Mouse (Mus musculus) midbrain, embryonic 16.5 days (tissue): ENCODE data around the gene Pip4k2a. TPM values are rescaled to one million over a fixed set of nuclear protein-coding genes. Genes with fewer than 3 reads are reported as not detected.
"Not testable (repeated sequence)": the region's sequence is repeated elsewhere in the genome, so short reads cannot be mapped to it uniquely, and the experiment has no call there.

Experiments
- ATAC-seq: fragments of 200-750 bp; cut with Nextera tagmentation; 2 replicates; pipeline ENCODE4 v1.8.0; 2017; ENCODE audit warnings: moderate TSS enrichment
- H3K27ac ChIP-seq: fragments of 300-500 bp; sonication (generic); 2 replicates; pipeline ENCODE4 v1.5.1; 2014; ENCODE audit warnings: mild to moderate bottlenecking, low read length, mixed read lengths
- H3K27me3 ChIP-seq: fragments of 300-500 bp; sonication (generic); 2 replicates; pipeline ENCODE4 v1.6.1; 2014; ENCODE audit warnings: low read depth, low read length, mixed read lengths; ENCODE audit not compliant: control insufficient read depth, insufficient read depth
- H3K36me3 ChIP-seq: fragments of 300-500 bp; sonication (generic); 2 replicates; pipeline ENCODE4 v1.6.1; 2014; ENCODE audit warnings: mild to moderate bottlenecking, low read length, moderate library complexity, mixed read lengths; ENCODE audit not compliant: control insufficient read depth, insufficient read depth
- H3K4me1 ChIP-seq: fragments of 300-500 bp; sonication (generic); 2 replicates; pipeline ENCODE4 v1.6.1; 2014; ENCODE audit warnings: mild to moderate bottlenecking, low read length, mixed read lengths; ENCODE audit not compliant: control insufficient read depth, insufficient read depth
- H3K4me2 ChIP-seq: fragments of 300-500 bp; sonication (generic); 2 replicates; pipeline ENCODE4 v1.6.1; 2014; ENCODE audit warnings: mild to moderate bottlenecking, low read length, mixed read lengths
- H3K4me3 ChIP-seq: fragments of 300-500 bp; sonication (generic); 2 replicates; pipeline ENCODE4 v1.5.1; 2014; ENCODE audit warnings: low read depth, mild to moderate bottlenecking, low read length, moderate library complexity, mixed read lengths
- H3K9ac ChIP-seq: fragments of 300-500 bp; sonication (generic); 2 replicates; pipeline ENCODE4 v1.6.1; 2014; ENCODE audit warnings: low read depth, low read length, mixed read lengths
- H3K9me3 ChIP-seq: fragments of 300-500 bp; sonication (generic); replicated peaks from 2 replicates; pipeline ENCODE4 v1.6.1; 2014; ENCODE audit warnings: mild to moderate bottlenecking, low read length, mixed read lengths; ENCODE audit not compliant: control insufficient read depth, poor library complexity, severe bottlenecking
- WGBS: fragments of 180-500 bp; shearing (Covaris S2); extraction: QIAGEN DNeasy Blood & Tissue Kit; methylation state at CpG from one replicate; pipeline ENCODE4 v1.1.7; 2014; 5-methylcytosine and 5-hydroxymethylcytosine counted together
- polyA plus RNA-seq: library from polyadenylated mRNA; unstranded; fragments of >200 nt; fragmentation: Nextera tagmentation; extraction: Ambion mirVana; gene quantifications from 2 replicates; pipeline ENCODE4 v1.2.1, GENCODE M21; 2015

Pip4k2a gene
- polyA plus RNA-seq: 10.0 and 10.2 TPM in 2 replicates

DNA sequence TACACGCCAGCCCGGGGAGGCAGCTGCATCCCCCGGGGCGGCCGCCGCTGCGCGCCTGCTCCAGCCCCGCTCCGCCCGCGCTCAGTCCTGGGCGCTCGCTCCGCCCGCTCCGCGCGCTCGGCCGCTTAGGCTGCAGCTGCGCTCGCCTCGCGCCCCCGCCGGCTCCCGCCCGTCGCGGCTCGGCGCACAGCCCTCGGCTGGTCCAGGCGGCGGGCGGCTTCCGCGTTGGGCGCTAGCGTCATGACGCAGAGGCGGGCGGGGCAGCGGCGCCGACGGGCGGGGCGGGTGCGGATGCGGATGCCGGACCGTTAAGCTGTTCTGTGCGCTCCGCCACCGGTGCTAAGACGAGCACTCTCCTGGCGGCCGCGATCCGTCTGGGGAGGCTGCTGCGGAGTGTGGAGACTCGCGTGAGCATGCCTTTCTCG, at the start of gene Pip4k2a, which contains the start of gene 4930426L09Rik:
TSS of gene Pip4k2a (minus strand) at position 73 of the 425 bp plus-strand sequence.
TSS of gene 4930426L09Rik (plus strand) at position 290 of the 425 bp plus-strand sequence.
- H3K4me1 ChIP-seq: peaks cover 14% of the 10 kb centered on the region
- peak within 1 kb of the TSS; percentile 79 for H3K27ac ChIP-seq
- H3K36me3 ChIP-seq: no peaks in the 10 kb centered on the region
- peak within 1 kb of the TSS; percentile 88 for H3K4me2 ChIP-seq
- H3K9me3 ChIP-seq: no peaks in the 10 kb centered on the region
- H3K4me3 ChIP-seq: peak within 1 kb of the TSS; percentile 58
- under 1% methylated on average over 50 of the region's 66 CpGs for WGBS
- no peaks in the 10 kb centered on the region for H3K27me3 ChIP-seq
- ATAC-seq: peak; percentile 99
- peak within 1 kb of the TSS; percentile 79 for H3K9ac ChIP-seq

DNA sequence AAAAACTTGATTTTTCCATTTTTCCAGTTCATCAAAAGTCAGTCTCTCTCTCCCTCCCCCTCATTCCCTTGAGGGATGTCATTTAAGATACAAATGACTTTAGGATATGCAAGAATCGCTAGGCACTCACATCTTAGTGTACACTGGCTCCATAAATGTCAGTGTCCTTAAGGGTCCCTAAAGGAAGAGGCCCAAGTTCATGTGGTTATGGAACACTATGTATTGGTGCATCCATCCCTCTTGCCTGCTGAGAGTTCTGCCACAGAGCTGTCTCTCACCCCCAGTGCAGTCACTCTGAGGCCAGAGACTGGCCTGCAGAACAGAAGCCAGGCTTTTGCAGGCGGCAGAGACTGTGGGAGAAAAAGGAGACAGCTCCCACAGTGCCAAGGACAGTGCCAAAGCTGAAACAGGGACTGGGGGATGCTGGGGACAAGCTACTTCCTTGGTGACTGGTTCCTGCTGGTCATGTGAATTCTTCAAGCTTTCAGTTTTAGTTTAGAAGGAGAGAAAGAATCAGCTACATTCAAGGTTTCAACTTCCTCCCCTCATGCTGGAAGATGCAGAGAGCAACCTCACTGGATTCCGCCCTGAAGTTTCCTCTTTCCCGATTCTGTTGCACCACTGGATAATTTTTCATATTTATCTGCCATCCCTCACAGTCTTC, 40.1 kb upstream of the Pip4k2a start:
- Histone ChIP-seq H3K4me1 (no peaks in the 10 kb centered on the region), H3K27ac (no peak overlapping the region), H3K4me2 (no peak overlapping the region), H3K9me3 (no peaks in the 10 kb centered on the region), H3K27me3 (no peaks in the 10 kb centered on the region), H3K36me3 (no peaks in the 10 kb centered on the region), H3K4me3 (no peak overlapping the region), H3K9ac (no peak overlapping the region)
- WGBS: 77% methylated on average over 4 of the region's 4 CpGs
- no peak for ATAC-seq

DNA sequence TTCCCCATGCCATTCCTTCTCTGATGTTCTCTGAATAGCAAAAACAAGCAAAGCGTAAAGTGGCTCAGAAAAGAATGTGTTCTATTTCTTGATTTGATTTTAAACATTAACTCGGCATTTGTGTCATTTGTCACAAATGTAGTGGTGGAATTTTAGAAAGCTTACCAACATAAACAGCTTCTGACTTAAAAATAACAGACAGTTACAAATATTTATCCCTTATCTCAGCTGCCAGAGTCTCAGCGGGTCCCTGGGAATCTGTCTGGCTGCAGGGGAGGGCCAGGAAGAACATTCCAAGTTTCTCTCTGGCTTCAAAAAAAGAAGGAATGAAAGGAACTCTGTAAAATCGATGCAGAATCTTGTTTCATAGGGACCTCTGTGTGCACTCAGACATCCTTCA, 39.5 kb upstream of the Pip4k2a start:
- H3K36me3 ChIP-seq: no peaks in the 10 kb centered on the region
- H3K27ac ChIP-seq: no peak overlapping the region
- H3K9me3 ChIP-seq: no peaks in the 10 kb centered on the region
- WGBS: 86% methylated on average over 4 of the region's 4 CpGs
- no peaks in the 10 kb centered on the region for H3K27me3 ChIP-seq
- no peak overlapping the region for H3K4me2 ChIP-seq
- no peak overlapping the region for H3K4me3 ChIP-seq
- no peaks in the 10 kb centered on the region for H3K4me1 ChIP-seq
- no peak overlapping the region for H3K9ac ChIP-seq
- no peak for ATAC-seq

DNA sequence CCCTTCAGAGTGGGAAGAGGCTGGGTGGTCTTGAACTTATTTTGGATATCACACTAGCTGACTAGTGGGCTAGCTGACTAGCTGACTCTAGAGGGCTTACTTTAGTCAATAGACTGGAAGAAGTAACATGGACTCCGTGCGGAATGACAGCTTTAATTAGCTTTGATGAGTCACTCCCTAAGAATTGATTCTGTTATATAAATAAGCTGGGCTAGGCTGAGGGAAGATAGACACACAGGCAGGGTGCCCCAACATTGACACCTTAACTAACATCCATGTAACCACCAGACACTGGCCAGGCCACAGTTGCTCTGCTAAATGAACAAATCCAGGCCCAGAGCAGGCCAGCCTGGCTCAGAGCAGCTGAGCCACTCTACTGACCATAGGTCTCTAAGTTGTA, 26.9 kb upstream of the Pip4k2a start:
- H3K4me3 ChIP-seq: no peak overlapping the region
- no peak overlapping the region for H3K9ac ChIP-seq
- H3K27me3 ChIP-seq: no peaks in the 10 kb centered on the region
- no peak for ATAC-seq
- WGBS: 80% methylated on average over 2 of the region's 2 CpGs
- H3K9me3 ChIP-seq: no peaks in the 10 kb centered on the region
- H3K4me1 ChIP-seq: no peaks in the 10 kb centered on the region
- no peak overlapping the region for H3K4me2 ChIP-seq
- H3K36me3 ChIP-seq: no peaks in the 10 kb centered on the region
- H3K27ac ChIP-seq: no peak overlapping the region

DNA sequence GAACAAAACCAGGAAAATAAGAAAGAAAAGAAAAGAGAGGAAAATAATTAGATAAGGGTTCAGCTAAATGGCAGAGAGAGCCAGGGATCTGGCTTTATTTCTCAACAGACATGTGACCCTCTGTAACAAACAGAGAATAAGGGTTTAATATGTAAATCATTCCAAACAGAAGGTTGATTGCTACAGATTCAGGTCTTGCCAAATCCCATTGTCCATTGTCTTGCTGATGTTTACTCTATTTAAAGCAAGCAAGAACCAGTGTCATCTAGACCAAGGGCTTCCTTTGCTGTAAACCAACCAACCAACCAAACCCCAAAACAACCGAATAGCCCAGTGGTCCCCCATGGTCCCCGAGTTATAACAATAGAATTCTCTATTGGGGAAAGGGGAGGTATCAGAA, 20.1 kb upstream of the Pip4k2a start:
- Histone ChIP-seq H3K27me3 (no peaks in the 10 kb centered on the region), H3K9ac (no peak overlapping the region), H3K9me3 (no peaks in the 10 kb centered on the region), H3K4me2 (no peak overlapping the region), H3K27ac (no peak overlapping the region), H3K36me3 (no peaks in the 10 kb centered on the region), H3K4me1 (no peaks in the 10 kb centered on the region), H3K4me3 (no peak overlapping the region)
- ATAC-seq: no peak
- WGBS: 77% methylated on average over 2 of the region's 2 CpGs

DNA sequence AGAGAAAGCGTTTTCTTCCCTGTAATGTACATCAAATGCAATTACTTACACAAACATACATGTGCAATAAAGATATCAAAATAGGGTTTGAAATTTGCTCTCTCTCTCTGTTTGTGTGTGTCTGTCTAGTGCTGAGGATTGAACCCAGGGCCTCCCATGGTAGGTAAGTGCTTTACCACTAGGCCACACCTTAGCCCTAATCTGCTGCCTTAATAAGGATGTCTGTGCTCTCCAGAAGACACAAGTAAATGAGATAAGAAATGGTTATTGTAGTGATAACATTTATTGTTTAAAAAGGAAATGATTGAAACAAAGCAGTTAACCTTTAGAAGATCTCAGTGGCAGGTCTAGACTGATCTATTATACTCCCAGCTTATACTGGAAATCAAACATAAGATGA, 18.9 kb upstream of the Pip4k2a start:
- H3K4me2 ChIP-seq: no peak overlapping the region
- ATAC-seq: no peak
- H3K9ac ChIP-seq: no peak overlapping the region
- WGBS: 91% methylated on average over 1 of the region's 1 CpGs
- H3K27me3 ChIP-seq: no peaks in the 10 kb centered on the region
- H3K27ac ChIP-seq: no peak overlapping the region
- H3K9me3 ChIP-seq: no peaks in the 10 kb centered on the region
- no peak overlapping the region for H3K4me3 ChIP-seq
- H3K4me1 ChIP-seq: no peaks in the 10 kb centered on the region
- no peaks in the 10 kb centered on the region for H3K36me3 ChIP-seq

DNA sequence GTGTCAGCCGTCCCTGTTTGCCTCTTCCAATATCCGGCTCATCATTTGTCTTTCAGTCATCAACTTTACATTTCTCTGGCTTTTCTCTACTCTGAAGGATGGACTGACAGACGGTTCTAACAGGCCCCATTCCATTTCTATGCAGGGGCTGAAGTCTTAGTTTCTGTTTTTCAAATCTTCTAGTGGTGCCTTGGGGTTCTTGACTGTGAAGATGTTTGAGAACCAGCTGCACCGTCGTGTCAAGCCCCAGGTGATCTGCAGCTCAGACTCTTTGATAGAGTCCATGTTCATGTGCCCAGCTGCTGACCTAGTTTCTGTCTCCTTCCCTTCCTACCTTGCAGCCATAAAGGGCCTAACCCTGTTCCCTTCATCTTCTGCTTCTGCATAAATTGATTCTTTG, 18.4 kb upstream of the Pip4k2a start:
- no peak overlapping the region for H3K4me2 ChIP-seq
- WGBS: 93% methylated on average over 5 of the region's 5 CpGs

DNA sequence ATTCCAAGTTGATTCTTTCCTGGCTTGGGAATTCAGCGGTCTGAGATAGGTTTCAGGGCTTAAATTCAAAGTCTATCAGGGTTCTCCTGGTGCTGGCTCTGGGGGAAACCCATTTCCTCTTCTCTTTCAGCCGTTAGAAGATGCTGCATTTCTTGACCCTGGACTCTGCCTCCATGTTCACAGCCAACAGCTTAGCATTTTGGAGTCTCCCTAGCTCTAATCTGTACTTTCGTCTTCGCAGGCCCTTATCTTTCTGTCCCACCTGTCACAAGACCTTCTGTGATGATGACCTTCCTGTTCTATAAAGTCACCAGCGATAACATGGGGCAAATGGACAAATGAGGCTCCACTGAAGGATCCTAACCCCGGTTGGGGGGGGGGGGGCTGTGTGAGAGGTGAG, 13.5 kb upstream of the Pip4k2a start:
- no peaks in the 10 kb centered on the region for H3K9me3 ChIP-seq
- H3K27me3 ChIP-seq: no peaks in the 10 kb centered on the region
- H3K4me1 ChIP-seq: no peaks in the 10 kb centered on the region
- 89% methylated on average over 6 of the region's 6 CpGs for WGBS
- H3K36me3 ChIP-seq: no peaks in the 10 kb centered on the region
- H3K27ac ChIP-seq: no peak overlapping the region
- ATAC-seq: no peak
- no peak overlapping the region for H3K9ac ChIP-seq
- no peak overlapping the region for H3K4me2 ChIP-seq
- H3K4me3 ChIP-seq: no peak overlapping the region

More for the DNA sequence above, 18.4 kb upstream of the Pip4k2a start:
- no peaks in the 10 kb centered on the region for H3K4me1 ChIP-seq
- no peaks in the 10 kb centered on the region for H3K27me3 ChIP-seq
- no peak for ATAC-seq
- H3K36me3 ChIP-seq: no peaks in the 10 kb centered on the region
- H3K9ac ChIP-seq: no peak overlapping the region
- no peak overlapping the region for H3K27ac ChIP-seq
- no peak overlapping the region for H3K4me3 ChIP-seq
- no peaks in the 10 kb centered on the region for H3K9me3 ChIP-seq

DNA sequence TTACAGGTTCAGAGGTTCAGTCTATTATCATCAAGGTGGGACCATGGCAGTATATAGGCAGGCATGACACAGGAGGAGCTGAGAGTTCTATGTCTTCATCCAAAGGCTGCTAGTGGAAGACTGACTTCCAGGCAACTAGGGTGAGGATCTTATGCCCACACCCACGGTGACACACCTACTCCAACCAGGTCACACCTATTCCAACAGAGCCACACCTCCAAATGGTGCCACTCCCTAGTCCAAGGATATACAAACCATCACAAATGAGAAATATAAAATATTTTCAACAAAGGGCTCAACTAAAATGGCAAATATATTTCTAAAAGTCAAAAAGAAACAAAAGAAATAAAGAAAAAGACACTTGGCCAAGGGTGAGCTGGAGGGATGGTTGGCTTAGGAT, 12.6 kb upstream of the Pip4k2a start:
- ATAC-seq, H3K4me1 ChIP-seq, H3K4me2 ChIP-seq, H3K36me3 ChIP-seq, H3K9me3 ChIP-seq, H3K4me3 ChIP-seq, H3K9ac ChIP-seq, H3K27me3 ChIP-seq, H3K27ac ChIP-seq: not testable (repeated sequence)
- WGBS: 73% methylated on average over 1 of the region's 1 CpGs
